Mouse (Mus musculus): Measurements from ENCODE around the gene Kif21b.

Gene Kif21b

DNA sequence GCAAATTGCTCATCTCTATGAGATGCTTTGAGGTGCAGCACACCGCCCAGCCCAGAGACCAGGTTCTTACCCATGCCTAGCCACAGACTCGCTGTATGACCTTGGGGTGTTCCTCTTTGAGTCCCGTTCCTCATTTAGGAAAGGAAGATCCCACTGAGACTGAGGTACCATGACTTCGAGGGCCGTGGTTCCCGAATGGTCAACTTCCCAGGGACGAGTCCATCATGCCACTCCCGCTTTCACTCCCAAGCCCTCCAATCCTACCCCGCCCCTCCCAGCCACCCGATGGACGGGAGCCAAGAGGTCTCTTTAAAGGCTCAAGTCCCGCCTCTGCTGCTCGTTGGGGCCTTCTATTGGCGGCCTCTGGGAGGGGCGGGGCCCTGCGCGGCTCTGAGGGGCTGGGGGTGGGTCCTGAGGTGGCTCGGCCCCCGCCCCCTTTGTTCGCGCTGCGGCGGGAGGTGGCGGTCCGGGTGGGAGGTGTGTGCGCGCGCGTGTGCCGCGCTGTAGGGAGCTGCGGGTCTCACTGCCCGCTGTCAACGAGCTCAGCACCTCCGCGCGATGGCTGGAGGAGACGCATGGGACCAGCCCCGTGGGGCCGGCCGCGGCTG is at the start of gene Kif21b:
Gene Kif21b, plus strand, starts transcription at position 439 of the 608 bp plus-strand sequence.
- peak; percentile 94 to 97 for DNase-seq (ENCODE audit: inconsistent age in 2 of 2, low spot score in 1 of 2)

DNA sequence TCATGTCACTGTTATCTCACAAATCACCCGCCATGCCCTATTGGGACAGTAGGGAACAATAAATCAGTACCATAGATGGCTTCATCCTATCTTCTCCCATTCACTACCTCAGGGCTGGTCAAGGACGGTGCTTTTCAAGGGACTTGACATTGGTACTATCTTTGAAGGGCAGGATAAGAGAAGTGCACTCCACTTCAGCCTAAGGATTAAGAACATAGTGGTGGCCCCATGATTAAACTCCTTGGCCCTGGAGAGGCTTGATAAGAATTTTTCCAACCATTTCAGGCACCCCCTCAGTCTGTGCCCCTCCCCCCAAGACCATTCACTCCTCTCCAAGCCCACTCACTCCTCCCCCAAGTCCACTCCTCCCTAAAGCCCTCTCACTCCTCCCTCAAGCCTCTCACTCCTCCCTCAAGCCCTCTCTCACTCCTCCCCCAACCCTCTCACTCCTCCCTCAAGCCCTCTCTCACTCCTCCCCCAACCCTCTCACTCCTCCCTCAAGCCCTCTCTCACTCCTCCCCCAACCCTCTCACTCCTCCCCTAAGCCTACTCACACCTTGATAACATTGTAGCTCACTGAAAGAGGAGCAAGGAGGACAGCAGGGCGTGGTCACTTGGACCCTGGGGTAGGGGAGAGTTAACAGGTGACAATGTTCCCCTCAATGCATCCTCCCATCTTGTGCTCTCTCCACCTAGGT is 45.1 kb upstream of the Kif21b start:
- DNase-seq (ENCODE audit: inconsistent age in 2 of 2, low spot score in 1 of 2): peak in 1 of 2 experiments; percentile 11

DNA sequence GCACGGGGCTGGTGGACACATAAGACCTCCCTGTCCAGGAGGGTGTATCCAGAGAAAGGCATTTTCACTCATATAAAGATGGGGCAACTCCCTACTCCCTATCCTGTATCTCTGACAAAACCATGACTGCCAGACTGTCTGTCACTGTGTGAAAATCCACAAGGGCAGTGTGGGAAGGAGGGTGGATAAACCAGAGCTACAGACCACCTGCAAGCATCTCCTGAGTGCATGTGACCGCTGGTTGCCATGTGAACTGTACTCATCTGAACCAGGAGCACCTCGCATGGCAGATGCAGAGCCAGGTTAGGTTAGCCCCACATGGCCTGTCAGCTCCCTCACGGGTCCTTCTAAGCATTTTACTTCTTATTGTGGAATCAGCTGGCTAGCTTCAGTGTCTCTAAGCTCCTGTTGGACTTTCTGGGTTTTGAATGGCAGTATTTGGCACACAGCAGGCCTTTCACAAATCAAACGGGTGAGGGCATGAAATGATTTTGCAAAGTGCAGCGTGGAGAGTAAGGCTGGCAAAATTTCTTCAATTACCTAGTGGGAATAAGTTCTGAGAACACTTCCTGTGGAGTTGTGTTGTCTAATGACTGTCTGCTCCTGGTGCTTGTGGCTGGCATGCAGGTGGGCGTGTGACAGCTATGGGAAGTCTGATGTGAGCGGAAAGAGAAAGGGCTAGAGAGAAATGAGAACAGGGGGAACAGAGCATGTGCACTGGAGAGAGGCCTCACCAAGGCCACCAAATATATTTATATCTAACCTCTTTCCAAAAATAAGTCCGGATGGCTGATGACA is 41.6 kb upstream of the Kif21b start:
- DNase-seq (ENCODE audit: inconsistent age in 2 of 2, low spot score in 1 of 2): peak in 1 of 2 experiments; percentile 61

DNA sequence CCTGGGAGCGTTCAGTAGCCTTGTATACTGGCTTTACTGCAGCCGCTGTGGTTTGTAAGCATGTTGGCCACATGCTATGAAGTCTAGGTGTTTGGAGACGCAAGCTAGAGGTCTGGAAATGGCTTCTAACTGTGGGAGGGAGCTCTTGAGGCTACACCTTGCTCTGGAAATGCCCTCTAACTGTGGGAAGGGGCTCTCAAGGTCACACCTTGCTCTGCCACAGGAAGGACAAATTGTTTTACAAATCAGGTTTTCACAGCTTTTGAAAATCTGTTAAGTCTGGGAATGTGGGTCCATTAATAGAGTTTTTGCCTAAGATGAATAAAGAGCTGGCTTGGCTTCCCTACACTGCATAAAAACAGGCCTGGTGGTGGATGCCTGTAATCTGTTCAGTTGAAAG is 37.5 kb upstream of the Kif21b start:
- DNase-seq (ENCODE audit: inconsistent age in 2 of 2, low spot score in 1 of 2): no peak

DNA sequence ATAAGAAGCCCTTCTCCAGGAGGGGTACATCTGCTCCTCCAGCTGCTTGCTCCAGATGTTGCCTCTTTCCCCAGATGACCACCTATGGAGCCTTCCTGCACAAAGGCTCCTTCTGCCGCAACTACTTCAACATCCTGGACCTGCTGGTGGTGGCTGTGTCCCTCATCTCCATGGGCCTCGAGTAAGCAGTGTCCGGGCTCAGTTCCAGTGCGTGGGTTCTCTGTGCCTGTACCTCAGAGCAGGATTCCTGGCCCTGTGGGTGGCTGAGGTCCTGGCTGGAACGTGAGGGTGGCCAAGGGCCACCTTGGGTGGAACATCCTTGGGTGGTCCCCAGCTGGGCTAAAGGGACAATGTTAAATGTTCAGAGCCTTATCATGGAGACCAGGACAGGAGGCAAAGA is 36.4 kb upstream of the Kif21b start:
- no peak for DNase-seq (ENCODE audit: inconsistent age in 2 of 2, low spot score in 1 of 2)

DNA sequence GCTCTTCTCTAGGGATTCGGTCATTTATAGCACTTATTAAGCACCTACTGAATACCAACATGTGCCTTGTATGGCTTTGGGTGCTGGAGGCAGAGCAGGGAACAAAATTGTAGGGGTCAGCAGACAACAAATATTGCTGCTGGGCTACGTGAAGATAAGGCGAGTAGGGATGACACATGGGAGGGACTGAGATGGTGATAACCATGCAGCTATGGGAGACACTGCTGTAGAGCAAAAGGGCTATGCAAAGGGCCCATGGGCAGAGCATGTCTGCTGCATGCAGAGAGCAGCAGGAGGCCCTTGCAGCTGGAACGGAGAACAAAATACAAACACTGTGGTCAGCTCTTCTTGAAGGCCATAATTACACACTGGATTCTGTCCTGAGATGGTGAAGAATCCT is 29.1 kb upstream of the Kif21b start:
- DNase-seq (ENCODE audit: inconsistent age in 2 of 2, low spot score in 1 of 2): no peak

DNA sequence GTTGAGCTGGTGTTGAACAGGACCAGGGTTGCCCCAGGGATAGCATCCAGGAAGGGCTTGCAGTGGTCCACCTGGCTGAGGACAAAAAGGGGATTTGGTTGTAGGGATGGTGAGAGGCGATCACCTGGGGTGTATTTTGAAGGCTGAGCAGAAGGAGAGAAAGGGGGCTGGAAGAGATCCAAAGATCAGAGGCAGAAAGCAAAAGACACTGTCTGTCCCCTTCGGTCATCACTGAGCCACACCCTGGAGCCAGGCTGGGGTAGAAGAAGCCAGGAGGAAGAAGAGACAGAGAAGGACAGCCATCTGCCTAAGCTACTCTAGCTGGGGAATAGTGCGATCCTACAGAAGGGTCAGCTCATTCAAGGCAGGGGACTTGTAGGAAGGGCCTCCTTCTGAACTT is 28.6 kb upstream of the Kif21b start:
- DNase-seq (ENCODE audit: inconsistent age in 2 of 2, low spot score in 1 of 2): no peak

DNA sequence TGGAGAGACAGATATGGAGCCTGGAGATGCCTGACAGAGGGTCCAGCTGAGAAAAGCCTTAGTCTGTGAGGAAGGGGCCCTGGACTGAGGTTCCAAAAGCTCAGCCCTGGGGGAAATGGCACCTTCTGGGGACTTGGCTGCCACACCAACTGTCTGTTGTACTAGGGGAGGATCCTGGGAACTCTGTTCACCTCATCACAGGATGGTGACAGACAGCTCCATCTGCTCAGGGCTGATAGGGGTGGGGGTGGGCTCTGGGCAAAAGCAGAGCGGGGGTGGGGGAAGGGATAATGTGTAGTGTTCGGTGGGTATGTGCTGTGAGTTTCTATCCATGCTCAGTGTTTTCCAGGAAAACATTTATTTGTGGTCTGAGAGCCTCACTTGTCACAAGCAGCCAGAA is 28.2 kb upstream of the Kif21b start:
- no peak for DNase-seq (ENCODE audit: inconsistent age in 2 of 2, low spot score in 1 of 2)

DNA sequence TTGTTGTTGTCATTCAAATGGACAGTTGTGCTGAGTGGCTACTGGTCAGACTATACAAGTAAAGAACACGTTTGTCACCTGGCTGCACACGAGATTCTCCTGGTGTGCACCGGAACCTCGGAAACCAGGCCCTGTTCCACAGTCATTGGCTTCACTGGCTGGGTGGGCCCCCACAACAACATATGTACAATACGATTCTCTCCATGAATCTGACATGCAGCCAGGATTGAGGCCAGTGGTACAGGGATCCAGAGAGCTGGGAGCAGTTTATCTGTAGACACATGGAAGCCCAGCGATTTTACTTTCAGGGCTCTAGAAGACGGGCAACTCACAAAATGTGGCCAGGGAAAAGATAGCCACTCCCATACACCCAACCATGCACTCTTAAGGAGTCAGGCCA is 27.5 kb upstream of the Kif21b start:
- DNase-seq (ENCODE audit: inconsistent age in 2 of 2, low spot score in 1 of 2): no peak

DNA sequence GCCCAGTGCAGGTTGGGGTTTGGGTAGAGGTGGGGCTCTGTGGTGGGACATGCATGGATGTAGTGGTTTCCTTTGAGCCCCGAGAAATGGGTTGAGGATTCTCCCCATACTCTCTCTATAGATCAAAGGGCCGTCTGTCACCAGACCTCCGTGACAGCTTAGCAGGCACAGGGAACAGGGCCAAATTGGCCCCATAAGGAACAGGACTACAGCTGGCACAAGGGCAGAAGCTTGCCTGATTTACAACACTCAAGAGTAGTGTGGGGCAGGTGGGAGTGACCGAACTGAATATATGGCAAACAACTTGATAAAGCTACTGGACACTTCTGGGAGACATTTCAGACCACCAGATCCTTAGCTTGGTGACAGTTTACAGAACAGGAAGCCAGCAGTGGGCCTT is 26.4 kb upstream of the Kif21b start:
- no peak for DNase-seq (ENCODE audit: inconsistent age in 2 of 2, low spot score in 1 of 2)

DNA sequence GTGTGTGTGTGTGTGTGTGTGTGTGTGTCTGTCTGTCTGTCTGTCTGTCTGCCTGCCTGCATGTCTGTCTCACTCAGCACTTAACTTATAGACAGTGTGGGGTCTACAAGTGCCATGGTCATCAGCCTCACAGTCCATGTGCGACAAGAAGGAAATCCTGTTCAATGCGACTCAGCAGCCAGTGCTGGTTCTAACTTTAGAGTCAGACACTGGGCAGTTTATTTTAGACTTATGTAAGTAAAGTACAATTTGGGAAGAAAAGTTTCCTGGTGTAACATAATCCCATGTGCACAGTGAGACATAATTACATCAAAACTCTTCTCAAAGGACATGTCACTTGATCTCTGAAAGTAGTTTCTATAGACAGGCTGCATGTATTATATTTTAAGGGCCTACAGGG is 21.7 kb upstream of the Kif21b start:
- DNase-seq (ENCODE audit: inconsistent age in 2 of 2, low spot score in 1 of 2): no peak

DNA sequence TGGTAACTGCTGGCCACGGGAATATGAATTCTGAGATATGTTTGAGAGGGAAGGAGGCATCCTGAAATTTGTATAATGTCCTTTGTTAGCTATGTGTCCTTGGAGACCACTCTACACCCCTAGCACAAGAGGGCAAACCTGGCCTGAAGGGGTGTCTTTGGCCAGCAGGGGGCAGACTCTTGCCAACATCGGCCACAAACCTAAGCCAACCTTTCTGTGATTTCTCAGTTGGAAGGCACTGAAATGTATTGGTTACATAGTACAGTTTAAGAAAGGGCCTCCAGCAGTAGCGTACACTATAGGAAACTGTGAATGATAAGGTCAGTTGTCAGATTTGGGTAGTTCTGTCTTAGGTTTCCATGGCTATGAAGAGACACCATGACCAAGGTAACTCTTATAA is 15.0 kb upstream of the Kif21b start:
- peak; percentile 63 to 90 for DNase-seq (ENCODE audit: inconsistent age in 2 of 2, low spot score in 1 of 2)

DNA sequence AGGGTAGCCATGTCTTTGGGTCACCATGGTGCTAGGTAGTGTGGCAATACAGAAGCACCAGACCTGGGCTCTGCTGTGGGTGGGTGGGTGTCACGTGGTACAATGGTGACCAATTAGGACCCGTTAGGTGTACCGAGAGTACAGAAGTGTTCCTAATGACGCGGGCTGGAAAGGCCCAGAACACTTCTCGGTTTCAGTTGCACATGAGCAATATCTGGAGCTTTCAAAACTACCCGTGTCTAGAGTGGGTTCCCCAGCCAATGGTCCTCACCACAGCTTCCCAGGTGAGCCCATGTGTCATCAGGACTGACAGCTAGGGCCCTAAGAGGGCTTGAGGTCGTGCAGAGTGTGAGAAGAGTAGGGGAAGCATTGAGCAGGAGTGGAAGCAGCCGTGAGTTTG is 14.1 kb upstream of the Kif21b start:
- no peak for DNase-seq (ENCODE audit: inconsistent age in 2 of 2, low spot score in 1 of 2)

DNA sequence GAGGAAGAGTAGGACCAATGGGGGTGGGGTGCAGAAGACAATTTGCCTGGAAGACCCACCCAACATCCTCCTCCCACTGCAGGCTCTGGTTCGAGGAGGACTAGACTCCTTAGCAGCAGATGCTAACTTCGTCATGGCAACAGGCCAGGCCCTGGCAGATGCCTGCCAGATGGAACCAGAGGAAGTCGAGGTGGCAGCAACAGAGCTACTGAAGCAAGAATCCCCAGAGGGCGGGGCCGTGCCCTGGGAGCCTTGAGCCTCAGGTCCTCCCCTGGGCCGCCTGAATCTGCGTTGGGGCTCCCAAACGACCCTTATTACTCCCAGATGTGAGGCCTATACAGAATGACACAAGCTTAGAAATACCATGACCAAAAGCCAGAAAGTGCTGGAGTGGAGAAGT is 12.3 kb upstream of the Kif21b start:
- no peak for DNase-seq (ENCODE audit: inconsistent age in 2 of 2, low spot score in 1 of 2)

DNA sequence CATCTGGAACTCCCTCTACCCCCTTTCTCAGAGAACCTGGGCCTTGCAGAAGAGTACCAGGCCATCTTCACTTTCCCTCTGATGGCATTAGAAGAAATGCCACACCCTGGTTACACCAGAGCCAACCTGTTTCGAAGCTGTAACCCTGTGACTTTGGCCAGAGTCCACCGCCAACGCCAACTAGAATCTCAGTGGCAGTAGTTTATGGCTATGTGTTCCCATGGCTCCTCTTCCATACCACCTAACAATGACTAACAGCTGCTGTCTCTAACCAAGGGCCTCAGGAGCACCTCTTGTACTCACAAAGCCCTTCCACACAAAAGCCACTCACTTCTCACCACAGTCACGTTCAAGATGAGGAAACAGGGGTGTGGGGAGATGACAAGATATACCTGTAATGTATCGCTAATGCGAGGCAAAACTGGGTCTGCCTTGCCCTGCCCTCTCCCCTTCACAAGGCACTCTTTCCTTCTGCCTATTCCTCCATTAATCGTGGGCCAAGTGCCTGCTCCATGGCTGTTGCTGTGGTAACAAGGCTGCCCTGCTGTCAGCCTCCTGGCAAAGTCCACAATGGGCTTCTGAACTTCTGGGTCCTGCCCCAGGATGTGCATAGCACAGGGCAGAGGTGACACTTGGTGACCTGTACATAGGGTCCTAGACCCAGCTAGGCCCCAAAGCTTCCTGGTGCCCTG is 11.5 kb upstream of the Kif21b start:
- DNase-seq (ENCODE audit: inconsistent age in 2 of 2, low spot score in 1 of 2): no peak

DNA sequence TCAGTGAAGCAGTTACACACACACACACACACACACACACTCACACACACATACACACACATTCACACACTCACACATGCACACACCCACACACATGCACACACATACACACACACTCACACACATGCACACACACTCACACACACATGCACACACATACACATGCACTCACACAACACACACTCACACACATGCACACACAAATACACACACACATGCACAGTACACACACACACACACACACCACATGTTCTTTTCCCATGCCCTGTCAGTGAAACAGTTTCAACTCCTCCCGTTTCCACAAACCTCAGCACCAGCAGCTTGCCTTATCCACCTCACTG is 11.0 kb upstream of the Kif21b start:
- no peak for DNase-seq (ENCODE audit: inconsistent age in 2 of 2, low spot score in 1 of 2)

DNA sequence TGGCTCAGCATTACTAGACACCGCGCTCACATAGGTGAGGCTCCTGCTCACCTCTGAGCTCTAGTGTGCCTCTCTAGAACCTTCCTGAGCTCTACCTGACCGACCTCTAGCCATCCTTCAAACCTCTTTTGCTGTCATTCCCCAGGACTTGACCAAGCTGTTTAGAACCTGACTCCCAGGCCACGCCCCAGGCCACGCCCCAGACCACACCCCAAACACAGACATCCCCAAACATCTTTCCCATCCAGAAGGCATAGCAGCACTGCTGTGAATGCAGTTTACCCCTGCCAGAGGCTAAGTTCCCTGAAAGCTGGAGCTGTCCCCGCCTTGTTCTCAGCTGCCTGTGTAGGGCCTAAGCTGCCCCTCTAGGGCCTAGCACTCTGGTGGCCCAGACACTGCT is 10.4 kb upstream of the Kif21b start:
- DNase-seq (ENCODE audit: inconsistent age in 2 of 2, low spot score in 1 of 2): no peak

DNA sequence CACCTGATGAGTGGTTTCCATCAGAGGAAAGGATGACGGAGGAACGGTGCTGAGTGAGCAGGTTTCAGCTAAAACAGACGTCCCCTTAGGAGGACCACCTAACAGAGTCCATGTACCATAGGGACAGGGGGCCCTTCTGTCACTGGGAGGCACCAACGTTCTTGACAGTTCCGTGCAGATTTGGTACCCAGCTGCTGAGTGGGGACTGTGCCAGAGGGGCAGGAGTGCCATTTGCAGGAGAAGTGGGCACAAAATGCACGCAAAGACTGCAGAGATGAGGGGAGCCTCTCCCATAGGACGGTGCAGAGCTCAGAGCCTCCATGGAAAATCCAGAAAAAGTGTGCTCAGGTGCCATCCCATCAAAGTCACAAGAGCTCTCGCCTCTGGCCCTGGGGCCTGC is 9.2 kb upstream of the Kif21b start:
- DNase-seq (ENCODE audit: inconsistent age in 2 of 2, low spot score in 1 of 2): no peak

DNA sequence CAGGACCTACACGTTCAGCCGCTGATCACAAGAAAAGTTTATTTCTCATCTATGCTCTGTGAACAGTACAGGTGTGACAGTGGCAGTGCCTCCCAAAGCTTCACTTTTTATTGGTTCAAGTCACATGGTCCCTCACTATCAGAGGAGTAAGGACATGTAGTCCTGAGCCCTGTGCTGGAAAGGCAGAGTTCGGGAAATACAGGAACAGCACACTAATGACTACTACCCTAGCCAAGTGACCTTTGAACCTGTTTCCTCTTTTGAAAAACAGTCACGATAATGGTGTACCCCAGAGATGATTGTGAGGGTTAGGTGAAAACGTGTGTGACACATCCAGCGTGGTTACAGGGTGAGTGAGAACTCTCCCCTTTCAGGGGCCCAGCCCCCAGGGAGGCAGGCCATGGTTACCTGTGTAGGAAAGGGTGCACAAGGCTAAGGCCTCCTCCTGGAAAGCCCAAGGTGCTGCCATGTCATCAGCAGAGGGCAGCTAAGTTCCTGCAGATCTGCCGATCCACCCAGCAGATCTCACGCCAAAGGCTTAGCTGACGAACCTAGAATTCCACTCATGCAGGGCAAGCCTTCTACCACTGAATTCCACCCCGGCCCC is 4.9 kb upstream of the Kif21b start:
- peak in 1 of 2 experiments; percentile 38 for DNase-seq (ENCODE audit: inconsistent age in 2 of 2, low spot score in 1 of 2)

DNA sequence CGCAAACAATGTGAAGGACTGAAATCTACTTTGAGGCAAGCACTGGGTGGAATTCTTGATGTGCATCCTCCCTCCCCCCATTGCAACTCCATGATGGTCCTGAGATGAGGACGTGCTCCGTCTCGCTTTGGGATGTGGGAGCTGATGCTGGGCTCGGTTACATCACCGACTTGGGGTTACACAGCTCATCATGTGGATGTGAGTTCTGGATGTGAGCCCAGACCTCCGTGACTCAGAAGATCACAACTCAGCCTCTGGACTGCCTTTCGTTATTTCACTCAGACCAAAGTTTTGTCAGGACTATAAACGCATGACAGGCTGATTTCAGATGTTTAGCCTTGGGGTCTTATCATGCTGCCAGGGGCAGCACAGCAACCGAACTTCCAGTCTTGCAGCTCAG is 4.3 kb upstream of the Kif21b start:
- peak; percentile 92 to 95 for DNase-seq (ENCODE audit: inconsistent age in 2 of 2, low spot score in 1 of 2)

DNA sequence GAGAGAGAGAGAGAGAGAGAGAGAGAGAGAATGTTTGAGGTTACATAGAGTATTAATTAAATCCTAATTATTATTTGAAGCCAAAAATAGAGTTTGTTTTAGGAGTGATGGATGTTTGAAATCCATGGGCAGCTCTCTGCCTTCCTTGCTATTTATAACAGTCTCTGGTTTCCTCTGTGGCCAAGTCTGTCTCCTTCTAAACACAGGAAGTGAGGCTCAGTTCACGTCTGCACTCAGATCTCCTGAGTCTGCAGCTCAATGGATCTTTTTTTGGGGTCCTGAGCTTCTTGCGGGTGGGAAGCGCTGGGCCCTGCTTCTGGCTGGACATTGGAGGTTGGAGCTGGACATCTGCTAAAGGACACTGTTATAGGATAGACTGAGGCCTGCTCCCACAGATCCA is 3.3 kb upstream of the Kif21b start:
- no peak for DNase-seq (ENCODE audit: inconsistent age in 2 of 2, low spot score in 1 of 2)
